Mouse (Mus musculus): ENCODE data around the gene Ncln. TPM values are rescaled to one million over a fixed set of nuclear protein-coding genes. Genes with fewer than 3 reads are reported as not detected.

Ncln gene
- polyA plus RNA-seq, 1 experiment, result 145 TPM

- Histone ChIP-seq H3K36me3 (replicated peaks; ENCODE audit: low read length) (peaks cover 67% of the 10 kb centered on the region), H3K9me3 (no peaks in the 10 kb centered on the region), H3K4me3 (replicated peaks) (no peak overlapping the region), H3K4me1 (peaks cover 54% of the 10 kb centered on the region), H3K27me3 (replicated peaks) (no peaks in the 10 kb centered on the region)
- TF ChIP-seq GATA1 (IDR thresholded peaks at IDR 0.05; ENCODE audit: borderline replicate concordance, low read length), result no peak
- TF ChIP-seq FLI1 (IDR thresholded peaks at IDR 0.05; ENCODE audit: low read length), result no peak
Measured at GRCm38 (mm10) chr10:81492606-81493240, 3.5 kb downstream of the Ncln start.

GRCm38 (mm10) chr10:81491018-81491417 is 5.2 kb downstream of the Ncln start:
- H3K36me3 ChIP-seq (replicated peaks; ENCODE audit: low read length), result peaks cover 84% of the 10 kb centered on the region
- H3K9me3 ChIP-seq, result no peaks in the 10 kb centered on the region
- no peak overlapping the region for H3K4me3 ChIP-seq (replicated peaks)
- no peaks in the 10 kb centered on the region for H3K27me3 ChIP-seq (replicated peaks)
- H3K4me1 ChIP-seq, result peaks cover 61% of the 10 kb centered on the region
- TF ChIP-seq GATA1 (IDR thresholded peaks at IDR 0.05; ENCODE audit: borderline replicate concordance, low read length) (no peak), FLI1 (IDR thresholded peaks at IDR 0.05; ENCODE audit: low read length) (no peak)

DNA sequence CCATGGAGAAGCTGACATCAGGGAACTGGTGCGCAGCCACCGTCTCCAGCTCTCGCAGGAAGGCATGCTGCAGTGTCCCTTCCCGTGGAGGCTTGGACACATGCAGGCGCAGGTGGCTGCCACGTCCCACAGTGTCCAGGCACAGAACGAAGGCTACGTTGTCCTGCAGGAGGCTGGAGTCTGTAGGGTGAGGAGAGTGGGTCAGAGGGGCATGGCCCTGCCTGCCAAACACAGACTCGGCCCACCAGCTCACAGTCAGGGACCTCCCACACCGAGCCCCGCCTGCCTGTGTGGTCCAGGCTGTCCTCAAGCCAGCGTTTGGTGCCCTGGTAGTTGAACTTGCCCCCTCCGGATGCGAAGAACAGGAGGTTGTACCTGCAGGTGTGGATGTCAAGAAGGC is 6.3 kb downstream of the Ncln start:
- TF ChIP-seq FLI1 (IDR thresholded peaks at IDR 0.05; ENCODE audit: low read length) (no peak), GATA1 (IDR thresholded peaks at IDR 0.05; ENCODE audit: borderline replicate concordance, low read length) (no peak)
- Histone ChIP-seq H3K27me3 (replicated peaks) (no peaks in the 10 kb centered on the region), H3K36me3 (replicated peaks; ENCODE audit: low read length) (peaks cover 90% of the 10 kb centered on the region), H3K4me3 (replicated peaks) (peak overlapping the region; percentile 15), H3K4me1 (peaks cover 61% of the 10 kb centered on the region), H3K9me3 (no peaks in the 10 kb centered on the region)

DNA sequence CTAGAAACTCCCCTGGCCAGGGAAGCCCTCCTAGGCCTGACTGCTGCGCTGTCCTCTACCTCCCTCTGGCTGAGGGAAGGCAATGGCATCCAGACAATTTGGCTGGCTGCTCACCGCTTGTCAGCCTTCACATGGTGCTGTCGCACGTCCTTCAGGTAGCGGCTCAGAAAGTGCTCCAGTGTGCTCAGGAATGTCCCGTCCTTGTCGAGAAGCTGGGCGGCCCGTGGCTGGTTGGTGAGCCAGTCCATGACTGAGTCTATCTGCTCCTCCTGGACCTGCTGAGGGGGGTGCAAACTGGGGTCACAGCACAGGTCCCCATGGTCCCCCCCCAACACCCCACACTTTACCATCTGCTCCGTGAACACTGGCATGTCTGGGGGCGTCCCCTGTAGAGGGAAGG is 8.1 kb downstream of the Ncln start:
- peaks cover 44% of the 10 kb centered on the region; the same call in 1 of the 2 replicates for H3K4me1 ChIP-seq
- H3K36me3 ChIP-seq (replicated peaks; ENCODE audit: low read length), result peaks cover 77% of the 10 kb centered on the region
- no peaks in the 10 kb centered on the region for H3K9me3 ChIP-seq
- no peaks in the 10 kb centered on the region for H3K27me3 ChIP-seq (replicated peaks)
- TF ChIP-seq GATA1 (IDR thresholded peaks at IDR 0.05; ENCODE audit: borderline replicate concordance, low read length) (no peak), FLI1 (IDR thresholded peaks at IDR 0.05; ENCODE audit: low read length) (no peak)
- no peak overlapping the region for H3K4me3 ChIP-seq (replicated peaks)

GRCm38 (mm10) chr10:81486496-81486895 is 9.7 kb downstream of the Ncln start:
- no peak for TF ChIP-seq GATA1 (IDR thresholded peaks at IDR 0.05; ENCODE audit: borderline replicate concordance, low read length)
- no peak for TF ChIP-seq FLI1 (IDR thresholded peaks at IDR 0.05; ENCODE audit: low read length)
- Histone ChIP-seq H3K9me3 (no peaks in the 10 kb centered on the region), H3K4me1 (peaks cover 56% of the 10 kb centered on the region), H3K4me3 (replicated peaks) (no peak overlapping the region), H3K27me3 (replicated peaks) (peaks cover 10% of the 10 kb centered on the region), H3K36me3 (replicated peaks; ENCODE audit: low read length) (peaks cover 61% of the 10 kb centered on the region)

- no peak for TF ChIP-seq GATA1 (IDR thresholded peaks at IDR 0.05; ENCODE audit: borderline replicate concordance, low read length)
- TF ChIP-seq FLI1 (IDR thresholded peaks at IDR 0.05; ENCODE audit: low read length), result no peak
- H3K4me3 ChIP-seq (replicated peaks), result no peak overlapping the region
- peaks cover 51% of the 10 kb centered on the region for H3K36me3 ChIP-seq (replicated peaks; ENCODE audit: low read length)
- no peaks in the 10 kb centered on the region for H3K9me3 ChIP-seq
- peaks cover 19% of the 10 kb centered on the region for H3K27me3 ChIP-seq (replicated peaks)
- H3K4me1 ChIP-seq, result peaks cover 57% of the 10 kb centered on the region
Measured at GRCm38 (mm10) chr10:81485479-81486018, 10.6 kb downstream of the Ncln start.

DNA sequence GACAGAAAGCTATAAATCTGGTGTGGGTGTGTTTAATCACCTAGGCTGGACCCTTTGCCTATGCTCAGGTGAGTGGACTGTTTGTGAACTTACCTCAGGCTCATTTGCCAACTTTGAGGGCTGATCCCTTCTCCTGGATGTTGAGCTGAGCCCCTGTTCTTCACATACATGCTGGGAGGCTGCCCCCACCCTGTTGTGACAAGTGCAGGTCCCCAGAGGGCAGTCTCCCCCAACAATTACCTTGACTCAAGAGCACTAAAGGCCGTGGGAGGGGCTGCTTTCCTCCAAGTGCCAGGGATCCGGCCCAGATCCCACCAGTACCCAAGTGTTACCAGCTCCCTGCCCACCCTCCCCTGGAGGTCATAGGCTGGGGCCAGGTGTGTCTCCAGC is 11.1 kb downstream of the Ncln start:
- TF ChIP-seq FLI1 (IDR thresholded peaks at IDR 0.05; ENCODE audit: low read length) (no peak), GATA1 (IDR thresholded peaks at IDR 0.05; ENCODE audit: borderline replicate concordance, low read length) (no peak)
- peaks cover 57% of the 10 kb centered on the region for H3K4me1 ChIP-seq
- peaks cover 46% of the 10 kb centered on the region for H3K36me3 ChIP-seq (replicated peaks; ENCODE audit: low read length)
- H3K27me3 ChIP-seq (replicated peaks), result peaks cover 24% of the 10 kb centered on the region
- no peak overlapping the region for H3K4me3 ChIP-seq (replicated peaks)
- H3K9me3 ChIP-seq, result no peaks in the 10 kb centered on the region

GRCm38 (mm10) chr10:81484441-81485059 is 11.6 kb downstream of the Ncln start:
- peaks cover 57% of the 10 kb centered on the region for H3K4me1 ChIP-seq
- H3K27me3 ChIP-seq (replicated peaks), result peaks cover 28% of the 10 kb centered on the region
- no peaks in the 10 kb centered on the region for H3K9me3 ChIP-seq
- TF ChIP-seq FLI1 (IDR thresholded peaks at IDR 0.05; ENCODE audit: low read length) (no peak), GATA1 (IDR thresholded peaks at IDR 0.05; ENCODE audit: borderline replicate concordance, low read length) (no peak)
- H3K4me3 ChIP-seq (replicated peaks), result no peak overlapping the region
- H3K36me3 ChIP-seq (replicated peaks; ENCODE audit: low read length), result peaks cover 41% of the 10 kb centered on the region

GRCm38 (mm10) chr10:81483983-81484382 is 12.2 kb downstream of the Ncln start:
- Histone ChIP-seq H3K36me3 (replicated peaks; ENCODE audit: low read length) (peaks cover 36% of the 10 kb centered on the region), H3K27me3 (replicated peaks) (peaks cover 31% of the 10 kb centered on the region), H3K9me3 (no peaks in the 10 kb centered on the region), H3K4me1 (peaks cover 57% of the 10 kb centered on the region), H3K4me3 (replicated peaks) (no peak overlapping the region)
- TF ChIP-seq GATA1 (IDR thresholded peaks at IDR 0.05; ENCODE audit: borderline replicate concordance, low read length), result no peak
- TF ChIP-seq FLI1 (IDR thresholded peaks at IDR 0.05; ENCODE audit: low read length), result no peak

GRCm38 (mm10) chr10:81482533-81482889 is 13.7 kb downstream of the Ncln start, which contains the start of gene Celf5:
Celf5 (minus strand) TSS chr10:81482709.
- no peak for TF ChIP-seq GATA1 (IDR thresholded peaks at IDR 0.05; ENCODE audit: borderline replicate concordance, low read length)
- Histone ChIP-seq H3K36me3 (replicated peaks; ENCODE audit: low read length) (peaks cover 21% of the 10 kb centered on the region), H3K4me1 (peaks cover 50% of the 10 kb centered on the region), H3K27me3 (replicated peaks) (peaks cover 45% of the 10 kb centered on the region), H3K4me3 (replicated peaks) (peak within 1 kb of the TSS; percentile 92), H3K9me3 (no peaks in the 10 kb centered on the region)

Measured in megakaryocyte, embryonic 14.5 days (primary cell).